Mouse (Mus musculus): ENCODE measurements at regions not wholly inside any gene's neighbourhood (a gene's known extent, or its start where the extent isn't known, plus 50 kb on each side); places are given as distances from the start of the nearest gene placed in this dataset.

DNA sequence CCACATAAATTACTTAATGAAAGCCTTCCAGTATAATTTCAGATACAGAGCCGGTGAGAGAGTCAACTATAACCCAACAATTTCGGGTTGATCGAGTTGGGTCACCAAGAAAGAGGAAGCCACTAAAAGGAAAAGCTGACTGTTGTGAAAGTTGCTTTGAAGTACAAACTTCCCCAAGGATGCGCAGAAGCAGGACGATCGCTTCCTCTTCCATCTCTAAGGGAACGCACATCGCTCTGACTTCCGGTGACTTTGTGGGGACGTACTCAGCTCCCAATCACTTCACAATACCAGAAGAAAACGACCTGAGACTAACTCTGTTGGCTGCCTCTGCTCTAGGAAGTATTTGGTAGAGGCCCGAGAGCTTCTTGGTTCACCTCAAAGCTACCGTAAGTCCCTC is 158.8 kb upstream of the Jmjd1c start:
- TF ChIP-seq POLR2A (IDR thresholded peaks at IDR 0.05; ENCODE audit: low read depth, low read length) (no peak), CTCF (IDR thresholded peaks at IDR 0.05; ENCODE audit: extremely low read depth, insufficient read depth, insufficient read length, insufficient replicate concordance) (no peak)
